Mouse (Mus musculus) midbrain, embryonic 12.5 days (tissue): Measurements from ENCODE around the gene St6galnac3. TPM values are rescaled to one million over a fixed set of nuclear protein-coding genes. Genes with fewer than 3 reads are reported as not detected.
A peak's percentile ranks its signal among the peaks of the same experiment; 100 is the strongest.

ENCODE experiments used
- ATAC-seq: fragments of 200-750 bp; cut with Nextera tagmentation; 2 replicates; pipeline ENCODE4 v1.8.0; 2017; ENCODE audit warnings: low read depth, moderate TSS enrichment, moderate library complexity; ENCODE audit not compliant: low FRiP score
- H3K27ac ChIP-seq: fragments of 300-500 bp; sonication (generic); replicated peaks from 2 replicates; pipeline ENCODE4 v1.5.1; 2016; ENCODE audit warnings: mild to moderate bottlenecking
- H3K27me3 ChIP-seq: fragments of 300-500 bp; sonication (generic); 2 replicates; pipeline ENCODE4 v1.6.1; 2016; ENCODE audit warnings: mild to moderate bottlenecking
- H3K36me3 ChIP-seq: fragments of 300-500 bp; sonication (generic); 2 replicates; pipeline ENCODE4 v1.6.1; 2016
- H3K4me1 ChIP-seq: fragments of 300-500 bp; sonication (generic); 2 replicates; pipeline ENCODE4 v1.6.1; 2016
- H3K4me2 ChIP-seq: fragments of 300-500 bp; sonication (generic); replicated peaks from 2 replicates; pipeline ENCODE4 v1.6.1; 2016; ENCODE audit warnings: mild to moderate bottlenecking, moderate library complexity
- H3K4me3 ChIP-seq: fragments of 300-500 bp; sonication (generic); 2 replicates; pipeline ENCODE4 v1.5.1; 2016; ENCODE audit warnings: mild to moderate bottlenecking
- H3K9ac ChIP-seq: fragments of 300-500 bp; sonication (generic); replicated peaks from 2 replicates; pipeline ENCODE4 v1.6.1; 2016; ENCODE audit warnings: mild to moderate bottlenecking, moderate library complexity
- H3K9me3 ChIP-seq: fragments of 300-500 bp; sonication (generic); 2 replicates; pipeline ENCODE4 v1.6.1; 2016; ENCODE audit warnings: mild to moderate bottlenecking
- WGBS: fragments of 180-500 bp; shearing (Covaris S2); methylation state at CpG from one replicate; pipeline ENCODE4 v1.1.7; 2016; 5-methylcytosine and 5-hydroxymethylcytosine counted together
- polyA plus RNA-seq: library from polyadenylated mRNA; unstranded; fragments of >200 nt; fragmentation: Nextera tagmentation; extraction: Ambion mirVana; gene quantifications from 2 replicates; pipeline ENCODE4 v1.2.1, GENCODE M21; 2016

St6galnac3 gene
- polyA plus RNA-seq, 1 experiment from 2014 or later: 28.5 TPM

DNA sequence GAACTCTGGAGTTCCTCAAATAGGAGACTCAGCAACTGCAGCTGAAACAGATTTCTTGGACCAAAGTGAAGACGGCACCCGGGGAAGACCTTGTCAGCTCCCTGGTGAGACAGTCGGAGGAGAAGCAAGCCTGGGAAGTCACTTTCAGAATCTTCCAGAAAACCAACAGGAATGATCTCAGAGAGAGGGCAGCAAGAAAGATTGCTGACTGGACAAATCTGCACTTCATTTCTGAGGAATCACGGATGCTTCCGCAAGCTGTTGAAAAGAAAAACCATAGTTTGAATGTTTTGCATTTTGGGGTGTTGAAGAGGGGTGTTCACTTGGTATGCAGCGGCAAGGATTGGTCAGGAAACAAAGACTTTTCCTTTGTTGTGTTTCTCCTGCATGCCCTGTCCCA is 24.4 kb upstream of the St6galnac3 start:
- no peak overlapping the region for H3K4me2 ChIP-seq
- H3K9ac ChIP-seq: no peak overlapping the region
- H3K36me3 ChIP-seq: no peaks in the 10 kb centered on the region
- H3K27ac ChIP-seq: no peak overlapping the region
- no peaks in the 10 kb centered on the region for H3K27me3 ChIP-seq
- ATAC-seq: no peak
- no peaks in the 10 kb centered on the region for H3K9me3 ChIP-seq
- 83% methylated on average over 6 of the region's 6 CpGs for whole genome bisulfite sequencing
- no peak overlapping the region for H3K4me3 ChIP-seq
- H3K4me1 ChIP-seq: no peaks in the 10 kb centered on the region

DNA sequence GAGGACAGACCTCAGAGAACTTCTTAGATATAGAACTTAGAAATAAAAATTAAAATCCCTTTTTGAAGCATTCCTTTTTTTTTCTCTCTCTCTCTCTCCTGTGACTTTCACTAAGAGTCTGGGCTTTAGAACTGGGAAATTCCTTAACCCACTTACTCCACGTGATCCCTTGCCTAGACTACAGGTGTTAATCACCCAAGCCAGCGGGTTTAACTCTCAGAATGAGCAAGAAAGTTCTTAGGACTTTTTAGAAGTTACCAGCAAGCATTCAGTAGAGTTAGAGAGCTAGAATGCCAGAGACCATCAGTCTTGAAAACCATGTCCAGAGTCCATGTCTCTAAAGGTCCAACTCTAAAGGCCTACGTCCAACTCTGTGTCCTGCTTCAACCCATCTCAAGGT is 23.3 kb upstream of the St6galnac3 start:
- no peak overlapping the region for H3K4me2 ChIP-seq
- WGBS: 86% methylated on average over 3 of the region's 3 CpGs
- no peak overlapping the region for H3K27ac ChIP-seq
- no peaks in the 10 kb centered on the region for H3K27me3 ChIP-seq
- no peaks in the 10 kb centered on the region for H3K36me3 ChIP-seq
- ATAC-seq: no peak
- no peak overlapping the region for H3K9ac ChIP-seq
- no peak overlapping the region for H3K4me3 ChIP-seq
- H3K4me1 ChIP-seq: no peaks in the 10 kb centered on the region
- no peaks in the 10 kb centered on the region for H3K9me3 ChIP-seq

DNA sequence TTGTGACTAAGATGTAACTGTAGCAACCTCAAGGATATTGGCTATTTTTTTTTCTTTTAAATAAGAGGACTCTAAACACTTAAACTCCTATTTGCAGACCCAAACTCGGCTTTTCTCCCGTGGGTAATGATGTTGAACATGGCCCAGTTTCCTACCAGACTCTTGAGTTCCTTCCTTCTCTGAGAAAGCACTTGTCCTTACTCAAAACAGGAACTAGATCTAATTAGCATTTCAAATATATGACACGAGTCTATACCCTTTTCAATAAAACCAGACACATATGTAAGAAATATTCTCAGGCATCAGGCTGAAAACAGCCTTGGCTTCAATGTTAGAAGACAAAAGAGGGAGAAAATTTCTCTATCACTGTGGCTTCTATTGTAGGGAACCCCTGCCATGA is 20.1 kb upstream of the St6galnac3 start:
- 79% methylated on average over 3 of the region's 3 CpGs for WGBS
- no peaks in the 10 kb centered on the region for H3K4me1 ChIP-seq
- no peaks in the 10 kb centered on the region for H3K9me3 ChIP-seq
- H3K4me3 ChIP-seq: no peak overlapping the region
- no peaks in the 10 kb centered on the region for H3K36me3 ChIP-seq
- H3K27me3 ChIP-seq: no peaks in the 10 kb centered on the region
- no peak overlapping the region for H3K27ac ChIP-seq
- ATAC-seq: no peak
- H3K4me2 ChIP-seq: no peak overlapping the region
- no peak overlapping the region for H3K9ac ChIP-seq

DNA sequence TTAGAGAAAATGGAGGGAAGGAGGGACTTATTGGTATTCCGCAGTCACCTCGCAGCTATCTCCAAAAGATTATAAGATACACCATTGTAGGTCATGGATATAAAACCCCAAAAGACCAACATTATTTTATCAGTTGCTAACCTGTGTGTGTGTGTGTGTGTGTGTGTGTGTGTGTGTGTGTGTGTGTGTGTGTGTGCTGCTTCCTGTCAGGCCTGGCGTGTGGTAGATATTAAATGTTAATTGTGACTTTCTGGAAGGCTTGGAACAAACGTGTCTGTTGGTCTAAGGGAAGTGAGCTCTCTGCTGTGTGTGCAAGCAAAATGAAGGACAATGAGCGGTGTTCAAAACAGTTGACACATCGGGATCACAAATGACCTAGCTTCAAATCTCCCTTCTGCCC is 19.5 kb upstream of the St6galnac3 start:
- Histone ChIP-seq H3K4me2 (no peak overlapping the region), H3K9me3 (no peaks in the 10 kb centered on the region)
- WGBS: 92% methylated on average over 6 of the region's 6 CpGs

DNA sequence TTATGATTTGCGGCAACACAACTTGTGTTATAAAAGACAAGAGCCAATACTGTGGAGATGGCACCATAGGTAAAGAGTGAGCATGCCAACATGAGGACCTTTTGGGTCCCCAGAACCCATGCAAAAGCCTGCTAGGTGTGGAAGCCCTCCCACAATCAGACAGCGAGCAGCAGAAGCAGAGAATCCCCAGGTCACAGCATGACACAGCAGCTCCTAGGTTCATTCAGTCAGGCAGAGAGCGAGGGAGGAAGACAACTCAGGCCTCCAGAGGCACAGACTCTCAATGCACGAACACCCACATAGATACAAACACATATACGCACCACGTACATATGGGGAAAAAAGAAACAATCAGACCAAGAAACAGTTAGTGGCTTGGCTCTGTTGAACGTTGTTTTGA is 16.8 kb upstream of the St6galnac3 start:
- Histone ChIP-seq H3K9me3 (no peaks in the 10 kb centered on the region), H3K4me3 (no peak overlapping the region), H3K27me3 (no peaks in the 10 kb centered on the region), H3K36me3 (no peaks in the 10 kb centered on the region), H3K27ac (no peak overlapping the region), H3K9ac (no peak overlapping the region), H3K4me2 (no peak overlapping the region), H3K4me1 (peaks cover 3% of the 10 kb centered on the region)
- WGBS: 87% methylated on average over 7 of the region's 7 CpGs
- no peak for ATAC-seq

More for the DNA sequence above, 19.5 kb upstream of the St6galnac3 start:
- no peak for ATAC-seq
- Histone ChIP-seq H3K4me3 (no peak overlapping the region), H3K27me3 (no peaks in the 10 kb centered on the region), H3K4me1 (no peaks in the 10 kb centered on the region), H3K36me3 (no peaks in the 10 kb centered on the region), H3K9ac (no peak overlapping the region), H3K27ac (no peak overlapping the region)

DNA sequence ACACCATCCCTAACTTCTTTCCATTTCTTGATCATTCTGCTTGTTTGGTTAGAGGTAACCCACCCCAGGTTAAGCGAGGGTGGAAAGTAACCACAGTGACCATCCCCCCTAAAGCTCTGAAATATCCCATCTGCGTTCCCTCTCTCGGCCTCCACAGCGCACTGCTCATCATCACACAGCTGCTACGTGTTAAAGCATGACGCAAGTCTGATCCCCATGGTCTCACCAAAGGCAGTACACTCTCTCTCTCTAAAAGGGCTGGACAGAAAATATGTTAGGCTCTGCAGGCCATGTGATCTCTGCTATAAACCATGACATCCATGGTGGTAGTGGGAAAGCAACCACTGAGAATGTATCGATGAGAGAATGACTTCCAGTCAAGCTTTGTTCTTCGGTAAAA is 14.4 kb upstream of the St6galnac3 start:
- Histone ChIP-seq H3K4me3 (no peak overlapping the region), H3K27ac (no peak overlapping the region), H3K4me1 (peaks cover 15% of the 10 kb centered on the region), H3K27me3 (no peaks in the 10 kb centered on the region), H3K4me2 (no peak overlapping the region), H3K9ac (no peak overlapping the region), H3K36me3 (no peaks in the 10 kb centered on the region), H3K9me3 (no peaks in the 10 kb centered on the region)
- WGBS: 86% methylated on average over 8 of the region's 8 CpGs
- no peak for ATAC-seq

DNA sequence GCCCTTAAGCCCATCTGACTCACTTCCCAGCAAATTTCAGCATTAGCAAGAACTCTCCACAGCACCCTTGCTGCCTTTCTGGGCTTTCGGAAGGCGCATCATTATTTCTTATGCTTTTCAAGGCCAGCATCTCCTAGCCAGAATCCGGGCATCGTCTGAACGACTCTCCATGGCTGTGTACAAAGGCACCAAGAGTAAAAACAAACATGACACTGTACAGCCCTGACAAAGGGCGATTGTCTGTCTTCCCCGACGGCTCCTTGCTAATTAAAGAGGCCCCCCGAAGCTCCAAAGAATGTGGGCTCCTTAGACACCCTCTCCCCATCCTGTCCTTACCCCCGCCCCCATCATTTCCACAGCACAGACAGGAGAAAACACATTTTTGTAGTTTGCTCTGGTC is 13.4 kb upstream of the St6galnac3 start:
- Histone ChIP-seq H3K36me3 (no peaks in the 10 kb centered on the region), H3K4me1 (peaks cover 15% of the 10 kb centered on the region), H3K4me3 (no peak overlapping the region), H3K27me3 (no peaks in the 10 kb centered on the region), H3K9me3 (no peaks in the 10 kb centered on the region), H3K27ac (no peak overlapping the region), H3K4me2 (no peak overlapping the region), H3K9ac (no peak overlapping the region)
- no peak; the same call in 1 of the 2 replicates for ATAC-seq
- WGBS: 30% methylated on average over 10 of the region's 10 CpGs

DNA sequence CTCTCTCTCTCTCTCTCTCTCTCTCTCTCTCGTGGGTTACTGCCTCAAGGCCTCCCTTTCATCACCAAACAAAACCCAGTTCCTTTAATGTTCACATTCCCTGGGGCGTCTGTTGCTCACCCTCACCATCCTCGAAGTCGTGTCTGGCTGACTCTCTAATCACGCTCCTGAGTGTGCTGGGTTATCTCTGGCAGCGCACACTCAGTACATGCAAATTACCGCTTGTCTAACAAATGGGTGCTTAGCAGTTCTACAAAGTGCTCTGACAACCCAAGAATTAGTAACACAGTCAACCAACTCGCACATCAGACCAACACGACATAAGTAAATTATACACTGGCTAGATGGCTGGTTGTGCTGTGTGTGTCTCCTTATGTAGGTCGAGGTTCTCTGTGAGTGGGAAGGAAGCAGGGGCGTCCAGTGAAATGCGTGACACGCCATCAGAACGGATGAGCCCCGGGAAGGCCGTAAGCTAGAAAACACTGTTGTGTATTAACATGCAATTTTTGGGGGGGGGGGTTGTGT is 11.8 kb upstream of the St6galnac3 start:
- 74% methylated on average over 16 of the region's 16 CpGs for WGBS
- 0 out of 2 replicates have a peak, but pooled peaks have one; percentile 4 for ATAC-seq
- Histone ChIP-seq H3K4me3 (no peak overlapping the region), H3K9ac (no peak overlapping the region), H3K4me2 (no peak overlapping the region), H3K4me1 (peaks cover 15% of the 10 kb centered on the region), H3K9me3 (no peaks in the 10 kb centered on the region), H3K27me3 (no peaks in the 10 kb centered on the region), H3K27ac (no peak overlapping the region), H3K36me3 (no peaks in the 10 kb centered on the region)

DNA sequence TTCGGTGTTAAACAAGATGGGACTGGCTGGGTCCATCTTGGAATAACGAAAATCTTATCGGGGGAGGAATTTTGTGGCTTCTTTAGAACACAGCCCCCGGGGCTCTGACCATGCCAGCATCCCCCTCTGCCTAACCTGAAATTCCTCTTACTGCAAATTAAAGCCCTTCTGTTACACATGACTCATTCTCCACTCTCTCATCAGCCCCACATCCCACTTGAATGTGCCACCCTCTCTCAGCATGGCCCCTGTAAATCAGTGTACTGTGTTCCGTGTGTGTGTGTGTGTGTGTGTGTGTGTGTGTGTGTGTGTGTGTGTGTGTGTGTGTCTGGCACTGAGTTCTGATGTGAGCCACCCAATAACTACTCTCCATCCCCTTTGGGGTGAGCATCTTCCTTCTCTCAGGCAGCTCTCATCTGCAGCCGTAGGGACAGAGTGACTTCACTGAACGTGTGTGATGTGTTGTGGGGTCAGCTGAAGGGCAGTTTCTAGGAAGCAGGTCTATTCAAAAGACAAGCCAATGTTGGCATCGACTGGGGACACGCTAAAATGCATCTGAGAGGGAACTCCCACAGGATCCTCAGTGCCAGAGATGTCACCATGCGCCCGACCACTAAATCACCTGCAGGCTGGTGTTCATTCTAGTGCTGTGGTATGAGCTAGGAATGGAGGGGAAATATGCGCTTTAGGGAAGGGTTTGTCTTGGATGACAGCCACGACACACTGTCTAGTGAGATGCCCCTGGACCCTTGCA is 11.0 kb upstream of the St6galnac3 start:
- 76% methylated on average over 13 of the region's 13 CpGs for WGBS
- ATAC-seq: no peak
- Histone ChIP-seq H3K9ac (no peak overlapping the region), H3K4me1 (peaks cover 15% of the 10 kb centered on the region), H3K27me3 (no peaks in the 10 kb centered on the region), H3K27ac (no peak overlapping the region), H3K36me3 (no peaks in the 10 kb centered on the region), H3K4me3 (no peak overlapping the region), H3K9me3 (no peaks in the 10 kb centered on the region), H3K4me2 (no peak overlapping the region)

DNA sequence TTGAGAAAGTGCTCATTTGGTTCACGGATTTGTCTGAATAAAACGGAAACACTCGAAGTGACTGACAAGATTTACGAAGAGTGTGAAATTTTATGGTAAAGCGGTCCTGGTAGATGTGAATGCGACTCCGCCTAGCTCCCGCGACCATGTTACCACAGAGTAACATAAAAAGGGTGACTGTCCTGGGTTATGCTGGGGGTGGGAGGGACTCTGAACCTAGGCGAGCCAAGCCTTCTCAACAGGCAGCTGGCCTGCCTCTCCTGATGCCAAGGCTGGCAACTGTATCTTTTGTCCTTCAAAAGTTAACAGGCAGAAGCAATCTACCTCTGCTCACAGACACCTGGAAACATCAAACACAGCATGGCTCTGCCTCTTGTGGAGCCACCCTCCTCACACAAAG is 9.8 kb upstream of the St6galnac3 start:
- H3K4me2 ChIP-seq: no peak overlapping the region
- peaks cover 15% of the 10 kb centered on the region for H3K4me1 ChIP-seq
- ATAC-seq: no peak
- H3K4me3 ChIP-seq: no peak overlapping the region
- H3K9me3 ChIP-seq: no peaks in the 10 kb centered on the region
- H3K27ac ChIP-seq: no peak overlapping the region
- H3K9ac ChIP-seq: no peak overlapping the region
- no peaks in the 10 kb centered on the region for H3K36me3 ChIP-seq
- 60% methylated on average over 10 of the region's 10 CpGs for WGBS
- H3K27me3 ChIP-seq: no peaks in the 10 kb centered on the region

DNA sequence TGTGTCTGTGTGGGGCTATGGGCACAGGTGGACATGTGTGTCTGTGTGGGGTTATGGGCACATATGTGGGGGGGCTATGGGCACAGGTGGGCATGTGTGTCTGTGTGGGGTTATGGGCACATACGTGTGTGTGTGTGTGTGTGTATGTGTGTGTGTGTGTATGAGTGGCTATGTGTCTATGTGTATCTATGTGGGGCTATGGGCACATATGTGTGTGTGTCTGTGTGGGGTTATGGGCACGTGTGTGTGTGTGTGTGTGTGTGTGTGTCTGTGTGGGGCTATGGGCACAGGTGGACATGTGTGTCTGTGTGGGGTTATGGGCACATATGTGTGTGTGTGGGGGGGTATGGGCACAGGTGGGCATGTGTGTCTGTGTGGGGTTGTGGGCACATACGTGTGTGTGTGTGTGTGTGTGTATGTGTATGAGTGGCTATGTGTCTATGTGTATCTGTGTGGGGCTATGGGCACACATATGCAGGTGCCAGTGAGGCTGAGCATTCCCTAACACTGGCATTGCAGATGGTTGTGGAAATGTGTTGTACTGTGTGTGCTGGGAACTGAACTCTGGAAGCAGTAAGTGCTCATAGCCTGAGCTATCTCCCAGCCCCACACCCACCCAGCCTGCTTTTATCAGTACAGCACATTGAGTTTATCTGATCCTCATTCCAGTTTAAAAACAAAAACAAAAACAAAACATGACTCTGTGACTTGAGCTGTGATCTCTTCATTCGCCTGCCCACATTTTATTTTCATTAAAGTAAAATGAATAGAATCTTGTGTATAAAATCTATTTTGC is 8.6 kb upstream of the St6galnac3 start:
- H3K4me1 ChIP-seq: peaks cover 15% of the 10 kb centered on the region
- no peak overlapping the region for H3K27ac ChIP-seq
- H3K4me3 ChIP-seq: no peak overlapping the region
- H3K36me3 ChIP-seq: no peaks in the 10 kb centered on the region
- 93% methylated on average over 4 of the region's 4 CpGs for WGBS
- H3K27me3 ChIP-seq: no peaks in the 10 kb centered on the region
- no peaks in the 10 kb centered on the region for H3K9me3 ChIP-seq
- no peak overlapping the region for H3K4me2 ChIP-seq
- no peak overlapping the region for H3K9ac ChIP-seq
- no peak for ATAC-seq

DNA sequence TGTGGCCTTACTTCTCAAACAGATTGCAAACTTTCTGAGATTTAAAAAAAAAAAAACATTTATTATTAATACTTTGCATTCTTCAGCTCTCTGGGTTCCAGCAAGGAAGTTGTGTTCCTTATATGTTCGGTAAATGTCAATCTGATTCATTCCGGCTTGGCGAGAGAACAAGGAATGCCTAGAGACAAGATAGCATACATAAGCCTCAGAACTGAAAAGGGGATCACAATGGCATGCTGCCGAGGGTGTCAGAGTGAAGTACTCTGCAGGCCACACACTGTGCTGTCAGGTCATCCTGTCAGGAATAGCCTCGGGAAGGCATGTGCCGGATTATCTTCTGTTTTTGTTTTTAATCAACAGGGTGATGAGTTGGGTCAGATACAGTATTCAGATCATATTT is 7.8 kb upstream of the St6galnac3 start:
- no peak overlapping the region for H3K4me2 ChIP-seq
- no peaks in the 10 kb centered on the region for H3K9me3 ChIP-seq
- H3K36me3 ChIP-seq: no peaks in the 10 kb centered on the region
- H3K27me3 ChIP-seq: no peaks in the 10 kb centered on the region
- H3K9ac ChIP-seq: no peak overlapping the region
- H3K27ac ChIP-seq: no peak overlapping the region
- H3K4me3 ChIP-seq: no peak overlapping the region
- H3K4me1 ChIP-seq: peaks cover 15% of the 10 kb centered on the region
- no peak for ATAC-seq
- 32% methylated on average over 6 of the region's 6 CpGs for WGBS
